Mouse (Mus musculus): Measurements from ENCODE around the gene Lax1. TPM values are rescaled to one million over a fixed set of nuclear protein-coding genes. Genes with fewer than 3 reads are reported as not detected.

Gene Lax1
- polyA plus RNA-seq, 1 experiment from 2014 or later = 0.12 TPM

Other genes with a start within 250 kb of the Lax1 start
- gene Snrpe, start 79.8 kb downstream of the Lax1 start, polyA plus RNA-seq (2014; fragmentation: Nextera tagmentation; extraction: Ambion mirVana) = 725 and 781 TPM in 2 replicates
- gene Zbed6, start 29.2 kb downstream of the Lax1 start, polyA plus RNA-seq (2014; fragmentation: Nextera tagmentation; extraction: Ambion mirVana) = not detected in 2 replicates
- gene Gm38394, start 28.8 kb downstream of the Lax1 start, polyA plus RNA-seq (2014; fragmentation: Nextera tagmentation; extraction: Ambion mirVana) = 6.7 and 10.4 TPM in 2 replicates
- 8.7 and 15.3 TPM in 2 replicates for gene Atp2b4, start 110.9 kb upstream of the Lax1 start, polyA plus RNA-seq (2014; fragmentation: Nextera tagmentation; extraction: Ambion mirVana)
- gene Optc, start 217.9 kb upstream of the Lax1 start, polyA plus RNA-seq (2014; fragmentation: Nextera tagmentation; extraction: Ambion mirVana) = 2.4 and 3.0 TPM in 2 replicates
- 3.2 and 3.3 TPM in 2 replicates for gene Prelp, start 231.3 kb upstream of the Lax1 start, polyA plus RNA-seq (2014; fragmentation: Nextera tagmentation; extraction: Ambion mirVana)

All from hindbrain, embryonic 11.5 days (tissue).